7 mouse cellular contexts compared by ENCODE assay signal in genomic region chr9:27414058-27414460, GRCm38 (mm10). TPM values are rescaled to one million over a fixed set of nuclear protein-coding genes. Genes with fewer than 3 reads are reported as not detected.
DNase-seq lines count a peak whose midpoint lies in the region; ATAC-seq lines count a peak whose summit lies in the region.

No protein-coding gene starts in this region.

- no peak overlapping the region for H3K4me3 ChIP-seq in hindbrain, embryonic 14.5 days (replicated peaks; ENCODE audit: low read length)

- under 1% methylated on average over 11 of the region's 11 CpGs for WGBS in hindbrain, embryonic 14.5 days

- no peaks in the 10 kb centered on the region for H3K36me3 ChIP-seq in hindbrain, embryonic 14.5 days (replicated peaks; ENCODE audit: control insufficient read depth, insufficient read depth)

- no peaks in the 10 kb centered on the region for H3K27me3 ChIP-seq in hindbrain, embryonic 14.5 days (ENCODE audit: control insufficient read depth, insufficient read depth, low read length)

- peak; percentile 69 for ATAC-seq in hindbrain, embryonic 14.5 days (ENCODE audit: low FRiP score)
- ATAC-seq in megakaryocyte progenitor cell, adult 5-6 weeks (replicated peaks; ENCODE audit: poor library complexity), result peak; percentile 89

- H3K4me1 ChIP-seq in hindbrain, embryonic 14.5 days (replicated peaks; ENCODE audit: control insufficient read depth, insufficient read depth, low read length), result peaks cover 4% of the 10 kb centered on the region

- no peak overlapping the region for H3K27ac ChIP-seq in hindbrain, embryonic 14.5 days

- DNase-seq in adrenal gland, adult 18-20 months (ENCODE audit: low spot score in 2 of 2), result peak; percentile 66 to 73
- peak; percentile 36 for DNase-seq in cerebellum, adult 9-11 months
- peak; percentile 54 to 71 for DNase-seq in frontal cortex, postnatal 10 days (ENCODE audit: low spot score in 2 of 2)
- DNase-seq in hindbrain, embryonic 14.5 days (ENCODE audit: low spot score), result peak; percentile 90
- DNase-seq in layer of hippocampus, postnatal 36 days, result peak; percentile 75
- DNase-seq in right cerebral cortex, postnatal 4 days, result peak; percentile 81

- H3K9me3 ChIP-seq in hindbrain, embryonic 14.5 days (ENCODE audit: control insufficient read depth, low read length), result no peaks in the 10 kb centered on the region

- peak overlapping the region; percentile 34 for H3K4me2 ChIP-seq in hindbrain, embryonic 14.5 days (replicated peaks)

- H3K9ac ChIP-seq in hindbrain, embryonic 14.5 days, result no peak overlapping the region

RNA-seq across cellular contexts. Expression of gene Spata19, which starts 17.5 kb away (rescaled TPM):
- not detected for total RNA-seq in adrenal gland, adult 18-20 months (2021)
- 0.56 TPM in 1 of 2 replicates, not detected in the other for polyA plus RNA-seq in hindbrain, embryonic 14.5 days (2014; fragmentation: Nextera tagmentation; extraction: Ambion mirVana)
- not detected for total RNA-seq in layer of hippocampus, postnatal 36 days (2021)
- total RNA-seq in megakaryocyte progenitor cell, adult 5-6 weeks (2015), result not detected in 2 replicates
- not detected in 2 replicates for total RNA-seq in megakaryocyte progenitor cell, adult 5-6 weeks (2017)

Comparison
In these comparisons a context has a peak if more than half of its experiments do, and no peak if none do; other contexts are left out.
1. DNase-seq: peak in every context shown above with its lines; median percentile 90 in hindbrain, embryonic 14.5 days; 81 in right cerebral cortex, postnatal 4 days; 75 in layer of hippocampus, postnatal 36 days; 70 in adrenal gland, adult 18-20 months; 62 in frontal cortex, postnatal 10 days; 36 in cerebellum, adult 9-11 months.